Mouse (Mus musculus): ENCODE data around the gene Ppm1d. TPM values are rescaled to one million over a fixed set of nuclear protein-coding genes. Genes with fewer than 3 reads are reported as not detected.

The Ppm1d gene
- polyA plus RNA-seq (2015; fragmentation: Nextera tagmentation; extraction: Ambion mirVana), result 17.0 and 17.1 TPM in 2 replicates

- Histone ChIP-seq H3K36me3 (peaks cover 5% of the 10 kb centered on the region; the same call in 1 of the 2 replicates), H3K27me3 (no peaks in the 10 kb centered on the region), H3K27ac (replicated peaks) (peak within 1 kb of the TSS; percentile 94), H3K4me2 (replicated peaks) (peak within 1 kb of the TSS; percentile 89), H3K9ac (peak within 1 kb of the TSS; percentile 96), H3K9me3 (replicated peaks) (no peaks in the 10 kb centered on the region), H3K4me3 (replicated peaks) (peak within 1 kb of the TSS; percentile 95), H3K4me1 (peaks cover 7% of the 10 kb centered on the region)
- WGBS, result under 1% methylated on average over 77 of the region's 78 CpGs
- ATAC-seq (ENCODE audit: insufficient number of reproducible peaks, low FRiP score, low TSS enrichment, low read depth), result peak; percentile 96
Observed at GRCm38 (mm10) chr11:85310713-85311574, at the start of gene Ppm1d. Gene Ppm1d, plus strand, starts transcription at chr11:85311244.

DNA sequence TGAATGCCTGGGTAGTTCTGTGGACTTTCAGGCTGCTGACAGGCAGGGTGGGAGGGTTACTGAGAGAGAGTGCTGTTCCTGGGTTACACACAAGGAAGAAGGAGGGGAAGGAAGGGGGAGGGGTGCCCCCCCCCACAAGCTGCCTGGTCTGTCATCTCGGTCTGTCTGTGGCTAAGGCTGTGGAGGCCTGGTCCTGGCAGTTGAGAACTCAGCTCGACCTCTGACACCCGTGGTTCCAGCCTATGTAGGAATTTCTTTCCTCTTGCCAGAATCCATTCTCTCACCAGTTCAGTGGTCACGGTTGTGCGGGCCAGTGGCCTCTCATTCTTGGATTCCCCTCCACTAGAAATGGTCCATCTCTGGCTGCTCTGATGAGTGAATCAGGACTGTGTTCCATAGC, 46.4 kb upstream of the Ppm1d start:
- WGBS, result 61% methylated on average over 5 of the region's 5 CpGs
- H3K36me3 ChIP-seq, result no peaks in the 10 kb centered on the region
- no peak for ATAC-seq (ENCODE audit: insufficient number of reproducible peaks, low FRiP score, low TSS enrichment, low read depth)

GRCm38 (mm10) chr11:85267393-85267792, 43.7 kb upstream of the Ppm1d start:
- H3K4me3 ChIP-seq (replicated peaks), result no peak overlapping the region
- no peak overlapping the region for H3K9ac ChIP-seq
- no peaks in the 10 kb centered on the region for H3K27me3 ChIP-seq
- H3K36me3 ChIP-seq, result no peaks in the 10 kb centered on the region
- ATAC-seq (ENCODE audit: insufficient number of reproducible peaks, low FRiP score, low TSS enrichment, low read depth), result no peak
- H3K4me1 ChIP-seq, result no peaks in the 10 kb centered on the region
- no peaks in the 10 kb centered on the region for H3K9me3 ChIP-seq (replicated peaks)
- H3K27ac ChIP-seq (replicated peaks), result no peak overlapping the region
- WGBS, result 76% methylated on average over 1 of the region's 1 CpGs
- H3K4me2 ChIP-seq (replicated peaks), result no peak overlapping the region

More for the DNA sequence above, 46.4 kb upstream of the Ppm1d start:
- Histone ChIP-seq H3K9ac (no peak overlapping the region), H3K27ac (replicated peaks) (no peak overlapping the region), H3K27me3 (no peaks in the 10 kb centered on the region), H3K4me1 (no peaks in the 10 kb centered on the region), H3K9me3 (replicated peaks) (no peaks in the 10 kb centered on the region), H3K4me3 (replicated peaks) (no peak overlapping the region), H3K4me2 (replicated peaks) (no peak overlapping the region)

GRCm38 (mm10) chr11:85270631-85271030, 40.4 kb upstream of the Ppm1d start:
- no peaks in the 10 kb centered on the region for H3K36me3 ChIP-seq
- no peak overlapping the region for H3K9ac ChIP-seq
- H3K9me3 ChIP-seq (replicated peaks), result no peaks in the 10 kb centered on the region
- WGBS, result 64% methylated on average over 3 of the region's 3 CpGs
- no peaks in the 10 kb centered on the region for H3K4me1 ChIP-seq
- H3K27me3 ChIP-seq, result no peaks in the 10 kb centered on the region
- H3K27ac ChIP-seq (replicated peaks), result no peak overlapping the region
- ATAC-seq (ENCODE audit: insufficient number of reproducible peaks, low FRiP score, low TSS enrichment, low read depth), result no peak
- H3K4me2 ChIP-seq (replicated peaks), result no peak overlapping the region
- H3K4me3 ChIP-seq (replicated peaks), result no peak overlapping the region

GRCm38 (mm10) chr11:85273299-85273698, 37.7 kb upstream of the Ppm1d start:
- Histone ChIP-seq H3K9me3 (replicated peaks) (no peaks in the 10 kb centered on the region), H3K4me1 (no peaks in the 10 kb centered on the region), H3K36me3 (no peaks in the 10 kb centered on the region), H3K27ac (replicated peaks) (no peak overlapping the region), H3K4me2 (replicated peaks) (no peak overlapping the region), H3K4me3 (replicated peaks) (no peak overlapping the region), H3K9ac (no peak overlapping the region), H3K27me3 (no peaks in the 10 kb centered on the region)
- WGBS, result 70% methylated on average over 6 of the region's 6 CpGs
- ATAC-seq (ENCODE audit: insufficient number of reproducible peaks, low FRiP score, low TSS enrichment, low read depth), result no peak

DNA sequence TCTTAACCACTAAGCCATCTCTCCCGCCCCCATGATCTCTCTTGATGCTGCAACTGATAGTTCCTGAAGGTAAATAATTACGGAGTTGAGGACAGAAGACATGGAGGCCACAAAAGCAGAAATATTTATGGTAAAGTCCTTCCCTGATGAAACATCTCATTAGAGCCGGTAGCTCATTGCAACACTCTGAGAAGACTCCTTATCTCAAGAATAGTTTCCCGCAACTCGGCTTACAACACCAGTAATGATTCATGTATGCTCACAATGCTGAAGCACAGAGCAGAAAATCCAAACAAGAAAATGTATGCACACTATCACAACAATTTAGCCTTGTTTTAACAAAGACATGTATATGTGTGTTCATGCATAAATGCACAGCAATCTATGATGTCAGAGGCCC, 35.9 kb upstream of the Ppm1d start:
- Histone ChIP-seq H3K27me3 (no peaks in the 10 kb centered on the region), H3K4me2 (replicated peaks) (no peak overlapping the region), H3K9me3 (replicated peaks) (no peaks in the 10 kb centered on the region), H3K27ac (replicated peaks) (no peak overlapping the region), H3K4me3 (replicated peaks) (no peak overlapping the region), H3K9ac (no peak overlapping the region), H3K36me3 (no peaks in the 10 kb centered on the region), H3K4me1 (no peaks in the 10 kb centered on the region)
- 78% methylated on average over 5 of the region's 5 CpGs for WGBS
- ATAC-seq (ENCODE audit: insufficient number of reproducible peaks, low FRiP score, low TSS enrichment, low read depth), result no peak

DNA sequence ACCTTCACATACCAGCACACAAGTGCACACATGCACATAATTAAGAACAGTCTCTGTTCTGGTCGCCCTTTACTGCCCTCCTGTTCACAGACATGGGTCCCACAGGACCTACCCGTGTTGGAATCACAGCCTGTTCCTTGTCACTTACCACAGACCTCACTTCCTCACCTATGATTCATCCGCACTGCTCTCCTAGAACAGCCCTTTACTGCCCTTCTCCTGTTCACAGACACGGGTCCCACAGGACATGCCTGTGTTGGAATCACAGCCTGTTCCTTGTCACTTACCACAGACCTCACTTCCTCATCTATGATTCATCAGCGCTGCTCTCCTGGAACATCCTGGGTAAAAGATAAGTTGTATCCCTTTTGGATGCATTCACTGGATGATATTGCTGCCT, 33.4 kb upstream of the Ppm1d start:
- WGBS, result 46% methylated on average over 5 of the region's 5 CpGs
- no peaks in the 10 kb centered on the region for H3K9me3 ChIP-seq (replicated peaks)
- H3K36me3 ChIP-seq, result no peaks in the 10 kb centered on the region
- no peak overlapping the region for H3K4me3 ChIP-seq (replicated peaks)
- H3K4me2 ChIP-seq (replicated peaks), result no peak overlapping the region
- no peak for ATAC-seq (ENCODE audit: insufficient number of reproducible peaks, low FRiP score, low TSS enrichment, low read depth)
- H3K9ac ChIP-seq, result no peak overlapping the region
- no peaks in the 10 kb centered on the region for H3K27me3 ChIP-seq
- no peaks in the 10 kb centered on the region for H3K4me1 ChIP-seq
- no peak overlapping the region for H3K27ac ChIP-seq (replicated peaks)

- no peaks in the 10 kb centered on the region for H3K4me1 ChIP-seq
- H3K36me3 ChIP-seq, result no peaks in the 10 kb centered on the region
- ATAC-seq (ENCODE audit: insufficient number of reproducible peaks, low FRiP score, low TSS enrichment, low read depth), result no peak
- H3K4me2 ChIP-seq (replicated peaks), result no peak overlapping the region
- 82% methylated on average over 1 of the region's 1 CpGs for WGBS
- H3K27ac ChIP-seq (replicated peaks), result no peak overlapping the region
- no peaks in the 10 kb centered on the region for H3K9me3 ChIP-seq (replicated peaks)
- no peaks in the 10 kb centered on the region for H3K27me3 ChIP-seq
- H3K4me3 ChIP-seq (replicated peaks), result no peak overlapping the region
- no peak overlapping the region for H3K9ac ChIP-seq
Observed at GRCm38 (mm10) chr11:85278175-85278574, 32.9 kb upstream of the Ppm1d start.

GRCm38 (mm10) chr11:85281219-85281878, 29.7 kb upstream of the Ppm1d start:
- Histone ChIP-seq H3K4me1 (no peaks in the 10 kb centered on the region), H3K9me3 (replicated peaks) (no peaks in the 10 kb centered on the region), H3K9ac (no peak overlapping the region), H3K27me3 (no peaks in the 10 kb centered on the region), H3K4me3 (replicated peaks) (no peak overlapping the region), H3K27ac (replicated peaks) (no peak overlapping the region), H3K4me2 (replicated peaks) (no peak overlapping the region), H3K36me3 (no peaks in the 10 kb centered on the region)
- WGBS, result 78% methylated on average over 15 of the region's 15 CpGs
- no peak for ATAC-seq (ENCODE audit: insufficient number of reproducible peaks, low FRiP score, low TSS enrichment, low read depth)

DNA sequence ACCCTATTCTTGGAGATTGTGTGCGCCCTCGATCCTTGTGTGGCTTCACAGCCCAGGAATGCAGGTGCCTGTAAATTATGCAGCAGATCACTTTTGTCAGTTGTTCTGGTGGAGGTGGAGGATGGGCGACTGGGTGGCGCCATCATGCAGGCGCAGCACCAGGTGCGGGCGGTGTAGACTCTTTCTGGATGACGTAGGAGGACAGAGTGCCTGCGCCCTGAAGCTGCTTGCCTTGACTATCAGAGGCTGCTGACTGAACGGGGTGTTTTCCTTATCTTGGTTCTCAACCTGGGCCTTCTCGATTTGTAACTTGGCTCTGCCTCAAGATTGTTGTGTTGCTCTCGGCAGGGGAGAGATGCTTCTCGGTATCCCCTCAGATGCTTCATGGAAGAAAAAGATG, 13.1 kb upstream of the Ppm1d start:
- 73% methylated on average over 13 of the region's 13 CpGs for WGBS
- Histone ChIP-seq H3K9me3 (replicated peaks) (no peaks in the 10 kb centered on the region), H3K9ac (no peak overlapping the region), H3K4me3 (replicated peaks) (no peak overlapping the region), H3K27me3 (no peaks in the 10 kb centered on the region), H3K4me2 (replicated peaks) (no peak overlapping the region), H3K27ac (replicated peaks) (no peak overlapping the region), H3K36me3 (no peaks in the 10 kb centered on the region), H3K4me1 (no peaks in the 10 kb centered on the region)
- no peak for ATAC-seq (ENCODE audit: insufficient number of reproducible peaks, low FRiP score, low TSS enrichment, low read depth)

DNA sequence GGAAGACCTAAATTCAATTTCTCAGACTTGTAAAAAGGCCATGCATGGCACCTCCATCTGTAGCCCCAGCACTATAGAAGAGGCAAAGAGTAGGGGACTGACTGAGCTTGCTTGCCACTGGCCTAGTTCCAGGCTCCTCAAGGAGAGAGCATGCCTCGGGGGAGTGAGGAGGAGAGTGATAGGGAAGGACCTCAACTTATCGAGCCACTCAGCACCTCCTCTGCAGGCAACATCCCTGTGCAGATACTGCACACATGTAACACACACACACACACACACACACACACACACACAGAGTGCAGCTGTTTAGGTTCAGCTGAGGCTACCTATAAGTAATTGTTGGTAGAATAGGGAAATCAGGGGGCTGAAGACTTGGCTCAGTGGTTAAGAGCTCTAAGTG, 11.2 kb upstream of the Ppm1d start:
- WGBS, result 76% methylated on average over 2 of the region's 2 CpGs

More for the DNA sequence above, 11.2 kb upstream of the Ppm1d start:
- H3K27me3 ChIP-seq, result no peaks in the 10 kb centered on the region
- no peaks in the 10 kb centered on the region for H3K9me3 ChIP-seq (replicated peaks)
- H3K4me1 ChIP-seq, result no peaks in the 10 kb centered on the region
- H3K4me2 ChIP-seq (replicated peaks), result no peak overlapping the region
- H3K4me3 ChIP-seq (replicated peaks), result no peak overlapping the region
- no peaks in the 10 kb centered on the region for H3K36me3 ChIP-seq
- no peak overlapping the region for H3K9ac ChIP-seq
- no peak for ATAC-seq (ENCODE audit: insufficient number of reproducible peaks, low FRiP score, low TSS enrichment, low read depth)
- no peak overlapping the region for H3K27ac ChIP-seq (replicated peaks)

All from embryonic facial prominence, embryonic 15.5 days (tissue).